In genomic region chr12:28694231-28694630, GRCm38 (mm10) we compare ENCODE assay signal across 13 mouse cellular contexts. TPM values are rescaled to one million over a fixed set of nuclear protein-coding genes. Genes with fewer than 3 reads are reported as not detected.
DNase-seq lines count a peak whose midpoint lies in the region; ATAC-seq lines count a peak whose summit lies in the region.
"Had no signal": no experiment of that assay in that cellular context is flagged by ENCODE, and none has a peak within 500 bp of the region (broad histone marks: within the 10 kb centered on the region; RNA-seq: fewer than 3 reads in every experiment).

No protein-coding gene starts in this region.

- peaks cover 45% of the 10 kb centered on the region for H3K36me3 ChIP-seq in heart, embryonic 12.5 days
- H3K36me3 ChIP-seq in intestine, embryonic 15.5 days, result peaks cover 19% of the 10 kb centered on the region; the same call in 1 of the 2 replicates

- H3K27me3 ChIP-seq in heart, embryonic 12.5 days (replicated peaks), result 0 out of 2 replicates have a peak, but pooled peaks cover 4% of the 10 kb centered on the region
- H3K27me3 ChIP-seq in intestine, embryonic 15.5 days (replicated peaks), result no peaks in the 10 kb centered on the region
- H3K27me3 ChIP-seq: hindbrain, embryonic 15.5 days; limb, embryonic 13.5 days; neural tube, embryonic 12.5 days had no signal

- no peak for DNase-seq in heart, postnatal 25 days (ENCODE audit: low spot score)
- DNase-seq in 3134 (ENCODE audit: extremely low read depth, insufficient read length, low spot score) (peak; percentile 71), 416B (ENCODE audit: low read depth) (peak; percentile 22)
- peak; percentile 23 to 63 for DNase-seq in kidney, postnatal 25 days
- DNase-seq in thymus, postnatal 14 days, result no peak
- DNase-seq: right cerebral cortex, postnatal 25 days had no signal

- peaks cover 22% of the 10 kb centered on the region for H3K4me1 ChIP-seq in heart, embryonic 12.5 days (replicated peaks)
- peaks cover 6% of the 10 kb centered on the region; the same call in 1 of the 2 replicates for H3K4me1 ChIP-seq in intestine, embryonic 15.5 days (replicated peaks)
- H3K4me1 ChIP-seq: limb, embryonic 13.5 days; neural tube, embryonic 12.5 days had no signal

- ATAC-seq in heart, embryonic 12.5 days (ENCODE audit: insufficient number of reproducible peaks, low FRiP score), result peak; percentile 23; the same call in 1 of the 2 replicates
- ATAC-seq in intestine, embryonic 15.5 days, result no peak

- H3K9me3 ChIP-seq in heart, embryonic 12.5 days (replicated peaks), result no peaks in the 10 kb centered on the region
- H3K9me3 ChIP-seq in intestine, embryonic 15.5 days, result no peaks in the 10 kb centered on the region
- H3K9me3 ChIP-seq: hindbrain, embryonic 15.5 days; limb, embryonic 13.5 days; midbrain, embryonic 10.5 days; neural tube, embryonic 12.5 days had no signal

- H3K9ac ChIP-seq in heart, embryonic 12.5 days, result no peak overlapping the region
- no peak overlapping the region for H3K9ac ChIP-seq in intestine, embryonic 15.5 days
- H3K9ac ChIP-seq: hindbrain, embryonic 15.5 days; limb, embryonic 13.5 days; neural tube, embryonic 12.5 days had no signal

- WGBS in heart, embryonic 12.5 days, result 51% methylated on average over 2 of the region's 2 CpGs
- 78% methylated on average over 2 of the region's 2 CpGs for WGBS in intestine, embryonic 15.5 days

- H3K4me3 ChIP-seq in heart, embryonic 12.5 days, result no peak overlapping the region
- no peak overlapping the region for H3K4me3 ChIP-seq in intestine, embryonic 15.5 days (replicated peaks)
- H3K4me3 ChIP-seq: erythroblast, embryonic 14.5 days; hindbrain, embryonic 15.5 days; limb, embryonic 13.5 days; midbrain, embryonic 10.5 days; neural tube, embryonic 12.5 days had no signal

- H3K4me2 ChIP-seq in heart, embryonic 12.5 days, result no peak overlapping the region
- no peak overlapping the region for H3K4me2 ChIP-seq in intestine, embryonic 15.5 days (replicated peaks)
- H3K4me2 ChIP-seq: hindbrain, embryonic 15.5 days; limb, embryonic 13.5 days; neural tube, embryonic 12.5 days had no signal

- intact Hi-C loops in heart, postnatal 25 days (cut with DNase I), result no loop called here

- H3K27ac ChIP-seq in heart, embryonic 12.5 days (ENCODE audit: poor library complexity, severe bottlenecking), result no peak overlapping the region
- no peak overlapping the region for H3K27ac ChIP-seq in intestine, embryonic 15.5 days
- H3K27ac ChIP-seq: hindbrain, embryonic 15.5 days; limb, embryonic 13.5 days; midbrain, embryonic 10.5 days; neural tube, embryonic 12.5 days had no signal

RNA-seq across cellular contexts. Expression of gene Adi1, which starts 19.2 kb away (rescaled TPM):
- 42.2 and 43.3 TPM in 2 replicates for polyA plus RNA-seq in heart, embryonic 12.5 days (2016; fragmentation: Nextera tagmentation; extraction: Ambion mirVana)
- total RNA-seq in heart, postnatal 25 days (2021), result 10 to 100 TPM; 41.0 to 43.8 TPM
- 89.4 and 92.1 TPM in 2 replicates for polyA plus RNA-seq in intestine, embryonic 15.5 days (2015; fragmentation: Nextera tagmentation; extraction: Ambion mirVana)

RNA-seq across cellular contexts. Expression of gene Rnaseh1, which starts 44.8 kb away (rescaled TPM):
- 17.8 and 18.1 TPM in 2 replicates for polyA plus RNA-seq in heart, embryonic 12.5 days (2016; fragmentation: Nextera tagmentation; extraction: Ambion mirVana)
- total RNA-seq in heart, postnatal 25 days (2021), result 1 to 10 TPM; 7.1 to 8.2 TPM
- 26.1 and 27.9 TPM in 2 replicates for polyA plus RNA-seq in intestine, embryonic 15.5 days (2015; fragmentation: Nextera tagmentation; extraction: Ambion mirVana)

RNA-seq across cellular contexts. Expression of gene Trappc12, which starts 56.0 kb away (rescaled TPM):
- polyA plus RNA-seq in heart, embryonic 12.5 days (2016; fragmentation: Nextera tagmentation; extraction: Ambion mirVana), result 33.5 and 35.1 TPM in 2 replicates
- total RNA-seq in heart, postnatal 25 days (2021), result 10 to 100 TPM; 19.4 to 21.5 TPM
- polyA plus RNA-seq in intestine, embryonic 15.5 days (2015; fragmentation: Nextera tagmentation; extraction: Ambion mirVana), result 34.6 and 34.9 TPM in 2 replicates

RNA-seq across cellular contexts. Expression of gene Eipr1, which starts 57.4 kb away (rescaled TPM):
- 20.9 and 25.2 TPM in 2 replicates for polyA plus RNA-seq in heart, embryonic 12.5 days (2016; fragmentation: Nextera tagmentation; extraction: Ambion mirVana)
- 1 to 10 TPM; 8.5 to 9.4 TPM for total RNA-seq in heart, postnatal 25 days (2021)
- polyA plus RNA-seq in intestine, embryonic 15.5 days (2015; fragmentation: Nextera tagmentation; extraction: Ambion mirVana), result 27.3 and 28.6 TPM in 2 replicates

RNA-seq across cellular contexts. Expression of gene Rps7, which starts 58.5 kb away (rescaled TPM):
- 513 and 523 TPM in 2 replicates for polyA plus RNA-seq in heart, embryonic 12.5 days (2016; fragmentation: Nextera tagmentation; extraction: Ambion mirVana)
- total RNA-seq in heart, postnatal 25 days (2021), result 100 to 1,000 TPM; 289 to 342 TPM
- polyA plus RNA-seq in intestine, embryonic 15.5 days (2015; fragmentation: Nextera tagmentation; extraction: Ambion mirVana), result 676 and 798 TPM in 2 replicates

Comparison
In these comparisons a context has a peak if more than half of its experiments do, and no peak if none do; other contexts are left out.
1. DNase-seq: peak in 3134 (single experiment), 416B (single experiment) and kidney, postnatal 25 days (2 of 2); none in heart, postnatal 25 days (single experiment) and thymus, postnatal 14 days (single experiment).